Mouse (Mus musculus) liver, adult 2 months (tissue): ENCODE data around the gene Olfr1382.
"Not testable (repeated sequence)": the region's sequence is repeated elsewhere in the genome, so short reads cannot be mapped to it uniquely, and the experiment has no call there.

Experiments used
- CTCF ChIP-seq: fragments of 200-500 bp; IDR thresholded peaks from 2 replicates; pipeline ENCODE4 v1.5.1; 2011; ENCODE audit warnings: low read depth, low read length, control low read depth
- POLR2A ChIP-seq: fragments of 200-500 bp; IDR thresholded peaks from 2 replicates; pipeline ENCODE4 v1.6.1; 2011; ENCODE audit warnings: low read length, control low read depth; ENCODE audit not compliant: insufficient read depth; ENCODE audit errors: extremely low read depth

DNA sequence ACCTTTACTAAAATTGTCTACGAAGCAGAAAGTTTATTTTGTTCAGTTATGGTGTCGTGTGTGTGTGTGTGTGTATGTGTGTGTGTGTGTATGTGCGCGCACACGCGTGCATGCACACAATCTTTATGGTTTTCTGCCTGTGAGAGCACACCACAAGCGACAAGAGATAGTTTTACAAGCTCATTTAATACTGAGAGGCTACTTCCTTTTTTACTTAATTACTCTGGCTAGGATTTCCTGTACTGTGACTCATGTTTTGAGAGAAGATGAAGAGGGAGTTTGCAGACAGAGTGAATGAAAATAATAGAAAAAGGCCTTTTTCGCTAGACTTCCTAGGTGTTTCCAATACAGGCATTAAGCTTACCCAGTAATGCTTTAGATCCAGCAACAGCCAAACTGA is 52.4 kb downstream of the Olfr1382 start:
- not testable (repeated sequence) for TF ChIP-seq CTCF, POLR2A
